Mouse (Mus musculus): ENCODE results near the gene Car10.

The Car10 gene

DNA sequence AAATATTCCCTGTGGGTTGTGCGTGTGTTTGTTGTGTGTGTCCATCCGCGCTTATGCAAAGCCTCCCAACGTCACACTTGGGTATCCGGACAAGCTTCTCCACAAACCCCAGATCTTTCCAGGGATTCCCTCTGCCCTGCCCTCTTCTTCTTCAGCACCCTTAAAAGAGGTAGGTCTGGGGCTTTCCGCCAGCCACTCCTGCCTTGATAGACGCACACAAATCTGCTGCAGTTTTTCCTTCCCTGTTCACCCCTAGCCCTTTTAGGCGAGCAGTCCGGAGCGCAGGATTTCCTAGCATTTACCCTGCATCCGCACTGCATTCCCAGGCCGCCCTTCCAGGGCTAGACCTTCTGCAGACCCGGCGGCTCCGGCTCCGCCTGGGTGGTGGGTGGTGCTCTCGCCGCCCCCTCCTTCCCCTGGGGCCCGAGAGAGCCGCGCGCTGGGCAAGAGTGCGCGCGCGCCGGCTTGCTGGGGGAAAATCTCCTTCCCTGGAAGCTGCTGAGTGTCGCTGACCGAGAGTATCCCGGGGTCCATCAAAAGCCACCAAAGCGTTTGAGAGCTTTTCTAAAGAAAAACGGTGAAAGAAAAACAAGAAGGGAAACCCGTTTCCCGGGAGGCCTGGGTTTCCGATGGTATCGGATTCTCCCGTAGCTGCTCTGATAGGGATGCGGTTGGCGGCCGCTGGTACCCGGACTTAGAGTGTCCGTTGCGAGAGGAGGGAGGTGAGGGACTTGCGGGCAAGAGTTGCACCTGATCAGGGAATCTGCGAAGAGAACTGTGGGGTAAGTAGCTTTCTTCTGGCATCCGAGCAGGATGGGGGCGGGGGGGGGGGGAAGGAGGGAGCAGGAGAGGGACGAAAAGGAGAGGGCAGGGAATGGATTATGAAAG is at the start of gene Car10:
Car10 (plus strand) TSS at position 88 of the 888 bp plus-strand sequence.
- DNase-seq (ENCODE audit: low read depth, low spot score), result no peak

DNA sequence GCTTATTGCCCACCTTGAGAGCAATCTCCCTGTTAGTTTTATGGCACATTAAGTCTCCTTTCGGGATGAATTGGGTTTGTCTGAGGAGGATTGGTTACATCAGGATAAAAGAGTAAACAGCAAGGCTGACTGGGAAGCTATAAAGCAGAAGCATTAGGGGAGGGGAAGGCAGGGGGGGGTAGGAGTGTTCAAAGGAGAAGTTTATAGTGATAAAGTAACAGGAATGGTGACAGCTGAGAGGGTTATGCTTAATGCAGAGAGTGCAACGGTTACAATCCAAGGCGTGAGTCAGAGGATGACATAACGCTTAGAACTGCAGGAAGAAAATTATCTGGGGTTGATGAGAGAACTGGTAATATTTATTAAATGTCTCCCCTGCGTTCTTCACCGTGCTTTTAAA is 32.8 kb upstream of the Car10 start:
- no peak for DNase-seq (ENCODE audit: low read depth, low spot score)

- DNase-seq (ENCODE audit: low read depth, low spot score), result no peak
Observed at GRCm38 (mm10) chr11:93065656-93066181, 32.1 kb upstream of the Car10 start.

GRCm38 (mm10) chr11:93095588-93095987 is 2.2 kb upstream of the Car10 start:
- DNase-seq (ENCODE audit: low read depth, low spot score), result no peak

- DNase-seq (ENCODE audit: low read depth, low spot score), result no peak
Observed at GRCm38 (mm10) chr11:93097001-93097400, 827 bp upstream of the Car10 start.

DNA sequence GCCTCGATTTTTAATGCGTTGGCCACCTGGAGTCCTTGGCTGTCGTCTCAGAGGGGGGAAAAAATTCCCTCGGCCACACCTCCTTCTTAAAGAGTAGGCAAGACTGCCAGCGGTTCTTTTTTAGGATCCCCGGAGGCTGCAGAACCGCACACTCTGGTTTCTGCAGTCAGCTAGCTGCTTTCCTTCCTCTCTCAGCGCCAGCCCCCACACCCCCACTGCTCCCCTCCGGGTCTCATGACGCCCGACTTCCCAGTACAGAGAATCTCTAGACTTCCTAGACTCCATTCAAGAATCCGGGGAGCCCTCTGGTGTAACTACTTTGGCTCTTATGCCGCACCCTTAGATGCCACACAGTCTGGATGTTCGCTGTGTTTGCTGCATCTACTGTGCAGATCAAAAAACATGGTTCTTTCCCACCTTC is 387 bp upstream of the Car10 start:
- no peak for DNase-seq (ENCODE audit: low read depth, low spot score)

GRCm38 (mm10) chr11:93098933-93099381 is 1.1 kb downstream of the Car10 start:
- DNase-seq (ENCODE audit: low read depth, low spot score), result no peak

DNA sequence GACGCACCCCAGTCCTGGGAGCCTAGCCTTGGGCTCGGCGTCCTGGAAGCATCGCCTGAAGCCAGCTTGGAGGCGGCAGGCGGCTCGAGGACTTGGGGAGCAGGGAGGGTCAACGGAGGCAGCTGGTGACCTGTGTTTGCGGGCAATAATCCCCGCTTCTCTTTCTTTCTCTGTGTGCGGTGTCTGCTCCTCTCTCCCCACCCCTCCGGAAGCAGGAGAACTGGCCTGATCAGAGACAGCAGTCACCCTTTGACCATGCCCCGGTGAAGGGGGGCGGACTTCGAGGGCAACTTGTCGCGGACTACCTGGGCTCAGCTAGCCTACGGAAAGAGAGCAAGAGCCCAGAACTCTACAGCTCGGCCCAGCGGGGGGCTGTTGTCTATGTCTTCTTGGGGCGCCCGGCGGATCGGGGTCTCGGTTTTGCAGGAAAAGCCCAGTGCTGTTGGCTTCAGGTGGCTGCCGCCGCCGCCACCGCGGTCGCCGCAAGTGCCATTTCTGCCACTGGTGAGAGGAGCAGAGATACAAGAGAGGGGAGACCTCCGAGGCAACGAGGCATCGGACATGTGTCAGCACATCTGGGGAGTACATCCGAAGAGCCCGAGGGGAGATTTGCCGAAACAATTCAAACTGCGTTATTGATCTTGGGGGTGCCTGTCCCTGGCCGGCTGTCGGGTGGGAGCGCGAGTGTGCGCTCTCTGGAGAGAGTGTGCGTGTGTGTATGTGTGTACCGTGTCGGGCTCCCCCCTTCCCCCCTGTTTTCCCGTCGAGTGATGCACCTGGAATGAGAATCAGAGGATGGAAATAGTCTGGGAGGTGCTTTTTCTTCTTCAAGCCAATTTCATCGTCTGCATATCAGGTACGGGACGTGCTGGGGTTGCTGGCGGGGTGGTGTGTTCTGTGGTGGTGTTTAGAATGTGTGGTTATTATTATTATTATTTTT is 1.9 kb downstream of the Car10 start:
- DNase-seq (ENCODE audit: low read depth, low spot score), result no peak

DNA sequence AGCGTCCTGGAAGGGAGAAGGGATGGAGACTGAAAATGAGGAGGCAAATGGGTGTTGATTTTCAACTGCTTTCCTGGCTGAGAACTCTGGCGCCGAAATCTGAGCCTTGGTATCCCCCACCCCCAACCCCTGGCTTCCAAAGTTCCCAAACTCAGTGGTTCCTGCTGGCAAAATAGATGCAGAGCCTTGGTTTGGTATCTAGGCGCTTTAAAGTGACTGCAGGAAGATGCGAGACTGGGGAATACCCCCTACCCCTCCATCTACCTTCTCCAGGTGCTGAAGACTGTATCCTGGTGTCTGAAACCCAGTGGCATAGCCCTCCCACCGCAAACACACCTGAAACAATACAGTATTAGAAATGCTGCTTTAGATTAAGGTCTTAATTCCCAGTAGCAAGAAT is 2.8 kb downstream of the Car10 start:
- DNase-seq (ENCODE audit: low read depth, low spot score), result no peak

DNA sequence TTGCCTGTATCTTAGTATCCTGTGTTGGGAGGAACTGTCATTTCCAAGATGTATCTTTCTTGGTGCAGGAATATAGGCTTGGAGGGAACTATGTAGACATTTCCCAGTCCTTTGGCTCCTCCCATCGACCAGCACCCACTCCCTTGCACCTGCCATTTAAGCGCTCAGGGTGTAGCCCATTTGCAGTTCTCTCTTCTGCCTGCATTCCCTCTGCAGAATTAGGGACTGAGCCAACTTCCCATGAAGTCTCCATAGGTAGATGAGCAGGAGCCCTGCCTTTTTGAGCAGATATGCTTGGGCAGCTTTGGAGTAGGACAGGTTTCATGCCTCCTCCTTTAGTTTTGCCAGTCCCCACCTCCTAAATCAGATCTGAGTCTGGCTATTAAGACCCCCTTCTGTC is 3.3 kb downstream of the Car10 start:
- DNase-seq (ENCODE audit: low read depth, low spot score), result no peak

DNA sequence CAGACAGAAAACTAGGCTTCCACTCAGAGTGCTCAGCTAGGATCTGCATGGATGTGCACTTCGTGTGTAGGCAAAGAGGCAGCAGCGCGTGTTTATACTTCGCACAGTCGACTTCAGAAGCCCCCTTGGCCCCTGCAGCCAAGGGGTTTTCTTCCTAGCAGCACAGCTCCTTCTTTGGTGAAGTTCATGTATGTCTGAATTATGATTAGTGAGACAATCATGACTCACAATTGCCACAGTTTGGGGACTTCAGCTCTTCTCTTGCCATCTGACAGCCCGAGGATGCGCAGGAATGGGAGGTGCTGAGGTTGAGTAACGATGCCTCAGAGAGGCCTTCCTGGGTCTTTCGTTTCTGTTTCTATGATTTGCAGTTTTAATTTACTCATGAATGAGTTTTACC is 4.5 kb downstream of the Car10 start:
- no peak for DNase-seq (ENCODE audit: low read depth, low spot score)

- DNase-seq (ENCODE audit: low read depth, low spot score), result no peak
Observed at GRCm38 (mm10) chr11:93103101-93103815, 5.4 kb downstream of the Car10 start.

- DNase-seq (ENCODE audit: low read depth, low spot score), result no peak
Observed at GRCm38 (mm10) chr11:93109451-93109850, 11.6 kb downstream of the Car10 start.

GRCm38 (mm10) chr11:93120766-93121415 is 23.1 kb downstream of the Car10 start:
- DNase-seq (ENCODE audit: low read depth, low spot score), result no peak

- DNase-seq (ENCODE audit: low read depth, low spot score), result no peak
Observed at GRCm38 (mm10) chr11:93123691-93124090, 25.9 kb downstream of the Car10 start.

GRCm38 (mm10) chr11:93126466-93126865 is 28.6 kb downstream of the Car10 start:
- no peak for DNase-seq (ENCODE audit: low read depth, low spot score)

DNA sequence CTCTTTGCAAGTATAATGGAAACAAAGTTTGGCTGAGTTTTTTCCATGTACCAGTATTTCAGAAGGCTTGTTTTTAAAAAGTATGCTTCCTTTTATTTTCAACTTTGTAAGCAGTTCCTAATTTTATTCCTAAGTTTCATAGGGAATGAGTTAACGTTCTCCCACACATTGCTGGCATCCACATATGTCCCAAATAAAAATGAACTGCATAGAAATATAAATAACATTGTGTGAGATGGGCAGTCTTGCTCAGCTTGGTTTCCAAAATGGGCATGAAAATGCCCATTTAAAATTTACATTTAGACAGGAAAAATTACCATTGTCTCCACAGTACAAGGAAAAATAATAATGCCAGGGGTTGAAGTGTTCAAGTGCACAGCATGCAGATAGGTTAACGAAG is 30.7 kb downstream of the Car10 start:
- DNase-seq (ENCODE audit: low read depth, low spot score), result no peak

GRCm38 (mm10) chr11:93137841-93138240 is 40.0 kb downstream of the Car10 start:
- no peak for DNase-seq (ENCODE audit: low read depth, low spot score)

DNA sequence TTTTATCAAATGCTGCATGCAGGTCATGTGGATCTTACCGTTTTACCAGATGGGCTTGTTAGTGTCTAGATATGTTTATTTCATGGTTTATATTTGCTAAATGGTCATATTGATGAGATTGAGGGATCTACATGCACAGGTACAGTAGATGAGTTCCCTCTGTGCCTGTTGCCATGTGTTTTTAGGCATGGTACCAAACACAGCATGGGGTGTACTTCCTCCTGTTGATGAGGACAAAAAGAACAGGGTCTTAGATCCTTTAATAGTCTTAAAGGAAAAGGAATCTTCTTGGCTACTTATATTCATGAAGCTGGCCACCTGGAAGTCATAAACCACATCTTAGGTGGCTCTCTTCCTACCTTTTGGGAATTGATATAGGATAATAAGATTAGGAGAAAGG is 43.9 kb downstream of the Car10 start:
- DNase-seq (ENCODE audit: low read depth, low spot score), result no peak

- DNase-seq (ENCODE audit: low read depth, low spot score), result no peak
Observed at GRCm38 (mm10) chr11:93144544-93144943, 46.7 kb downstream of the Car10 start.

- no peak for DNase-seq (ENCODE audit: low read depth, low spot score)
Observed at GRCm38 (mm10) chr11:93154910-93155309, 57.1 kb downstream of the Car10 start.

All from CD4-positive, CD25-positive, alpha-beta regulatory T cell, adult 2 months (primary cell).